Mouse (Mus musculus) neutrophil, adult 5-6 weeks (primary cell): ENCODE data around the gene Map6d1. TPM values are rescaled to one million over a fixed set of nuclear protein-coding genes. Genes with fewer than 3 reads are reported as not detected.

Source experiments
- ATAC-seq: fragments of 151-379, 151-347 bp; 2 replicates; pipeline ENCODE4 v1.8.0; 2017; ENCODE audit warnings: mild to moderate bottlenecking, moderate TSS enrichment; ENCODE audit not compliant: insufficient number of reproducible peaks, poor library complexity, low FRiP score, severe bottlenecking; ENCODE audit errors: extremely low read depth
- total RNA-seq: library from RNA; stranded (forward); fragments of 200-1000 nt; gene quantifications from 2 replicates; pipeline ENCODE4 v1.2.3, GENCODE M21; 2017

Gene Map6d1
- total RNA-seq, 1 experiment from 2014 or later, result not detected

- no peak for ATAC-seq
These were observed 45.6 kb downstream of the Map6d1 start for GRCm38 (mm10) chr16:20195546-20195945.

GRCm38 (mm10) chr16:20192043-20192442, 49.1 kb downstream of the Map6d1 start:
- no peak for ATAC-seq

- ATAC-seq, result no peak
These were observed 49.8 kb downstream of the Map6d1 start for GRCm38 (mm10) chr16:20191161-20191882.

- no peak for ATAC-seq
These were observed 55.8 kb downstream of the Map6d1 start for GRCm38 (mm10) chr16:20185368-20185767.

Other genes starting within 250 kb of the Map6d1 start
- gene Klhl24, start 143.8 kb downstream of the Map6d1 start, total RNA-seq, result 242 and 277 TPM in 2 replicates
- 21.0 and 21.1 TPM in 2 replicates for gene Yeats2, start 100.3 kb downstream of the Map6d1 start, total RNA-seq
- 51.7 and 57.6 TPM in 2 replicates for gene Parl, start 61.0 kb upstream of the Map6d1 start, total RNA-seq
- 2.1 and 2.5 TPM in 2 replicates for gene Cyp2ab1, start 84.0 kb upstream of the Map6d1 start, total RNA-seq
- 23.8 and 24.0 TPM in 2 replicates for gene Abcc5, start 185.0 kb upstream of the Map6d1 start, total RNA-seq